Mouse (Mus musculus) testis, adult 2 months (tissue): Measurements from ENCODE around the gene Mvb12b. TPM values are rescaled to one million over a fixed set of nuclear protein-coding genes. Genes with fewer than 3 reads are reported as not detected.

ENCODE experiments used
- H3K27ac ChIP-seq: fragments of 200-500 bp; 2 replicates; pipeline ENCODE4 v1.5.1; 2012; ENCODE audit warnings: low read depth, low read length; ENCODE audit not compliant: control insufficient read depth, insufficient read depth
- H3K27me3 ChIP-seq: fragments of 200-500 bp; 2 replicates; pipeline ENCODE4 v1.6.1; 2012; ENCODE audit warnings: mild to moderate bottlenecking, low read length, moderate library complexity; ENCODE audit not compliant: control insufficient read depth, insufficient read depth
- H3K36me3 ChIP-seq: fragments of 200-500 bp; 2 replicates; pipeline ENCODE4 v1.6.1; 2012; ENCODE audit warnings: mild to moderate bottlenecking, low read length; ENCODE audit not compliant: control insufficient read depth, insufficient read depth
- H3K4me1 ChIP-seq: fragments of 200-500 bp; 2 replicates; pipeline ENCODE4 v1.6.1; 2012; ENCODE audit warnings: low read length; ENCODE audit not compliant: control insufficient read depth, insufficient read depth
- H3K4me3 ChIP-seq: fragments of 200-500 bp; 2 replicates; pipeline ENCODE4 v1.5.1; 2012; ENCODE audit warnings: low read depth, mild to moderate bottlenecking, low read length, moderate library complexity, mixed read lengths; ENCODE audit not compliant: control insufficient read depth
- CTCF ChIP-seq: fragments of 200-500 bp; IDR thresholded peaks from 2 replicates; pipeline ENCODE4 v1.5.1; 2012; ENCODE audit warnings: low read depth, mild to moderate bottlenecking, inconsistent platforms, low read length, moderate library complexity; ENCODE audit not compliant: control insufficient read depth, insufficient read depth, insufficient replicate concordance
- POLR2A ChIP-seq: fragments of 200-500 bp; IDR thresholded peaks from 2 replicates; pipeline ENCODE4 v1.6.1; 2012; ENCODE audit warnings: low read depth, mild to moderate bottlenecking, inconsistent platforms, low read length, moderate library complexity; ENCODE audit not compliant: control insufficient read depth
- polyA plus RNA-seq: library from polyadenylated mRNA; depleted of rRNA; stranded (reverse); fragments of >200 nt; gene quantifications from 2 replicates; pipeline ENCODE4 v1.2.3, GENCODE M21; 2012

Gene Mvb12b
- polyA plus RNA-seq, 1 experiment = 2.0 TPM

DNA sequence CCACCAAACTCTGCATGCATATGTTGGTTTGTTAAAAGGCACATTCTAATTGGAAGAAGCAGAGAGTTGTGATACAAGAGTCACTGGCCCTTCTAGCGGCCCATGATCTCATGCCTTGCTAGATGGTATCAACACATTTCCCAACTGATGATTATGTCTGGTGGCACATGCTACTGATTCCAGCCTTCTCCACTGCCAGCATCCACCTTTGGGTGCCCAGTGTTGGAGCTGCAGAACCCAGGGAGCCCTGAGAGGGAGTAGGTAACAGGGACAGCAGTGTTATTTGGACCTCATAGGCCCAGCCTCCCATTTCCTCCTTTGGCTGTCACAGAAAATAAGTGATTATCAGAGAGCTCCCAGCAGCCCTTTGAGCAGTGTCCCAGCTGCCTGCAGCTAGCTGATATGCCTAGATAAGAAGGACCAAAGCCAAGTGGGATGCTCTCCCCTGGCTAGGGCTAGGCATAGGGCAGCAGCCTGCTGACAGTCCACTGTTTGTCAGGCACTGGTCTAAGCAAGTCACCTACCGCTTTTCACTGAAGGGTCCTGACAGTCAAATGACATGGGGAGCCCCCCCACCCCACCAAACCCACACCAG, 44.7 kb downstream of the Mvb12b start:
- no peaks in the 10 kb centered on the region for H3K36me3 ChIP-seq
- no peaks in the 10 kb centered on the region for H3K4me1 ChIP-seq
- TF ChIP-seq CTCF (no peak), POLR2A (no peak)
- H3K27me3 ChIP-seq = no peaks in the 10 kb centered on the region
- no peak overlapping the region for H3K4me3 ChIP-seq
- no peak overlapping the region for H3K27ac ChIP-seq

DNA sequence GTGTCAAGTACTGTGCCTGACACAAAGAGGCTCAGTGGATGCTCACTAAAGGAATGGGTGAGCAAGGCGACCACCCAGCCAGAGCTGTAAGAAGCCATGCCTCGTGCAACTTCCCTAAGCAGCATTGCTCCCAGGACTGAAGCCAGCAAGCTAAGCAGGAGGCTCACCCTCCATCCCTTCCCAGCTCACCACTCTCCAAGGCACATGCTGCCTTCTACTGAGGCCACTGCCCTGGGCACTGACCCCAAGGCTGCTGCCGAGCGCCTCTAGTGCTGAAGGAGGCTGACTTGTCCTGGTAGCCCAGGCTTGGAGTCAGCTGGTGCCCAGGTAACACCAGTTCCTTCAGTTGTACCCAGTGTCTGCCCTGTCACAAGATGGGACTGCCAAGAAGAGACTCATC, 45.8 kb downstream of the Mvb12b start:
- Histone ChIP-seq H3K27ac (no peak overlapping the region), H3K4me1 (no peaks in the 10 kb centered on the region), H3K4me3 (no peak overlapping the region), H3K27me3 (no peaks in the 10 kb centered on the region), H3K36me3 (no peaks in the 10 kb centered on the region)
- TF ChIP-seq CTCF = no peak
- TF ChIP-seq POLR2A = no peak

DNA sequence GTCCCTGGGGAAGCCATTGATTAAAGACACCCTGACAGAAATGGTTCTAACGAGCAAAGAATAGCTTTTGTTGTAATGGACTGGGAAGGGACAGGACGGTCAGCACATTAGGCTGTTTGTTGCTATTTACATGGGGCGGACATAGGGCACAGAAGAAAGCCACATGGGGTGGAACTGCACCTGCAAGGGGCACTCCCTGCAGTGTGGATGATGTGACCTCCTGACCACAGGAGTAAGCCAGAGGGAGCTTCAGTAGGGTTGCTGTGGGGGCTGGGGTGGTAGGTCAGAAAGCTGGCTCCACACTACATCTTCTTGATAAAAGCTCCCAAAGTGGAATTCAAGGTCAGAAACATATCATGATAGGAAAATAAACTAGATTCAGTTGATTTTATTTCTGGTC, 47.3 kb downstream of the Mvb12b start:
- H3K27ac ChIP-seq = no peak overlapping the region
- no peaks in the 10 kb centered on the region for H3K36me3 ChIP-seq
- H3K27me3 ChIP-seq = no peaks in the 10 kb centered on the region
- TF ChIP-seq CTCF = no peak
- no peak for TF ChIP-seq POLR2A
- no peaks in the 10 kb centered on the region for H3K4me1 ChIP-seq
- no peak overlapping the region for H3K4me3 ChIP-seq

DNA sequence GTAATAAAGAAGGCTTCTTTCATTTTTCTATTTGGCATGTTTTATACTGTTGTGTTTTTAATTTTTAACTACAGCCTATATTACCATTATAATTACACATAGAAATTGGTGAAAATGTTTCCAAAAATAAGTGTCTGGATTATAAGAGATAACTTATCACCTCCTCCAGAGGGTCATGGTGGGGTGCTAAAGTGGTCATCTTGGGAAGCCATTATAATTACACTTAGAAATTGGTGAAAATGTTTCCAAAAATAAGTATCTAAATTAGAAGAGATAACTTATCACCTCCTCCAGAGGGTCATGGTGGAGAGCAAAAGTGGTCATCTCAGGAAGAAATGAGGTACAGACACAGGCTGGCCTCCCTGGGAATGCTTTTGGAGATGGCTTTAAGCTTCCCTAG, 48.5 kb downstream of the Mvb12b start:
- Histone ChIP-seq H3K27me3 (no peaks in the 10 kb centered on the region), H3K4me1 (no peaks in the 10 kb centered on the region), H3K36me3 (no peaks in the 10 kb centered on the region), H3K4me3 (no peak overlapping the region), H3K27ac (no peak overlapping the region)
- TF ChIP-seq POLR2A = no peak
- TF ChIP-seq CTCF = no peak

DNA sequence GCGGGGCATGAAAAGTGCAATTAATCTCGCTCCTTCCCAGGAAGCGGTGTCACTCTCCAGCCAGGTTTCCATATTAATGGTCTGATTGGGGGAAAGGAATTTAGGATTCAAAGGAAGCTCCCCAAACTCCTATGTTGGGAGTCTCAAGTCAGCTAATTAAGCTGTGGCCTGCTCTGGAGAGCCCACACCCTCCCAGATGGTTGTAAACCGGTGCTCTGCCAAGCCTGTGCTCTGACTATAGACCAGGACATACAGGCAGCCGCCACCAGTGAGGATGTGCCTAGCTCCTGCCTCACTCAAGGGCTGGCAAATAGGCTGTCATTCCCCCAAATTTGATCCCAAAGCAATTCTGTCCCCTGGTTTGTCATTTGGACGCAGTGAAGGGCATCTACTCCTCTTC, 50.4 kb downstream of the Mvb12b start:
- no peak overlapping the region for H3K27ac ChIP-seq
- no peaks in the 10 kb centered on the region for H3K36me3 ChIP-seq
- H3K4me3 ChIP-seq = no peak overlapping the region
- H3K27me3 ChIP-seq = no peaks in the 10 kb centered on the region
- no peak for TF ChIP-seq CTCF
- no peak for TF ChIP-seq POLR2A
- H3K4me1 ChIP-seq = no peaks in the 10 kb centered on the region

DNA sequence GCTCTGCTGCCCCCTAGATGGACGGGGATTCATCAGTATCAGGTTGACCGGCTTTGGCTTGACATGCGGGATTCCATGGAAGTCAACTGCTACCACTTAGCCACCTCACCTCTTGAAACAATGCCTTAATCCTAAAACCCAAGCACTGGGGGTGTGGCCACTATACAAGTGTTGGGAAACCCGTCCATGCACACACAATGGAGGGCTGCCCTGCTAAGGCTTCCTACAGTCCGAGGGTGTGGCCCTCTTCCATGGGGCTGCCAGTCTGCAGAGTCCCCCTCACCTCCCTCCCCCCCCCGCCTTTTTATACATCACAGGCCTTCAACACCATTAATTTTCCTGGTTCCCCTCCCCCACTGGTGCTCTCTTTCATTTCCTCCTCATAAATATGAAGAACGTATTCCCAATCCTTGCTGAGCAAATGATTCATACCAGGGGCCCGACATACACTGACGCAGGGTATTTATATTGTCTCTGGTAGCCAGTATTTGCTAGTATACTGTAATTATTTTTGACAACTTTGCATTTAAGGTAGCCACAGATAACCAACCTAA, 51.0 kb downstream of the Mvb12b start:
- TF ChIP-seq POLR2A = no peak
- TF ChIP-seq CTCF = no peak
- no peak overlapping the region for H3K27ac ChIP-seq
- no peaks in the 10 kb centered on the region for H3K27me3 ChIP-seq
- H3K4me3 ChIP-seq = no peak overlapping the region
- no peaks in the 10 kb centered on the region for H3K4me1 ChIP-seq
- H3K36me3 ChIP-seq = no peaks in the 10 kb centered on the region

DNA sequence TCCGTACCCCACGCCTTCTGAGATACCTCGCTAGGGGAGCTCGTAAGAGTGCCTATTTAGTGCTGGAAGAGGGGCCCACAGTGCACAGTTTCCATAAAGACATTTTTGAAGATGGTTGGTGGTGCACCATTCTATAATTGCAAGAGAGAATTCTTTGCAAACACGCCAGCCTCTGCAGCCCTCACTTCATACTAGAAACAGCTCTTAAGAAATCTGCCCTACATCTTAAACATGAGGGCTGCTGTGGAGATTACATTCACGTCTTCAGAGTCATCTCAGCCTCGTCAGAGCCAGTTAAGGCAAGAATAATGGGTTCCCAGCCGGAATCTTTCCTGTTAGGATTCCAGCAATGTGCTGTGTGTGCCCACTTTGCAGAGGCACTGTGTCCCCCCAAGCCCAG, 52.7 kb downstream of the Mvb12b start:
- Histone ChIP-seq H3K36me3 (no peaks in the 10 kb centered on the region), H3K27ac (no peak overlapping the region), H3K27me3 (no peaks in the 10 kb centered on the region), H3K4me1 (no peaks in the 10 kb centered on the region), H3K4me3 (no peak overlapping the region)
- TF ChIP-seq POLR2A (no peak), CTCF (no peak)
